Mouse (Mus musculus): Measurements from ENCODE around the gene Scpep1.

GRCm38 (mm10) chr11:89000527-89000819 is 45.2 kb upstream of the Scpep1 start:
- TF ChIP-seq CTCF (IDR thresholded peaks at IDR 0.05; ENCODE audit: extremely low read depth, insufficient read depth, low read length) (no peak), POLR2A (IDR thresholded peaks at IDR 0.05; ENCODE audit: extremely low read depth, insufficient read depth, low read length) (no peak)
